Mouse (Mus musculus) testis, adult 2 months (tissue): ENCODE results near the gene Eif2ak3.

Source experiments
- CTCF ChIP-seq: fragments of 200-500 bp; IDR thresholded peaks from 2 replicates; pipeline ENCODE4 v1.5.1; 2012; ENCODE audit warnings: low read depth, mild to moderate bottlenecking, inconsistent platforms, low read length, moderate library complexity; ENCODE audit not compliant: control insufficient read depth, insufficient read depth, insufficient replicate concordance
- POLR2A ChIP-seq: fragments of 200-500 bp; IDR thresholded peaks from 2 replicates; pipeline ENCODE4 v1.6.1; 2012; ENCODE audit warnings: low read depth, mild to moderate bottlenecking, inconsistent platforms, low read length, moderate library complexity; ENCODE audit not compliant: control insufficient read depth

DNA sequence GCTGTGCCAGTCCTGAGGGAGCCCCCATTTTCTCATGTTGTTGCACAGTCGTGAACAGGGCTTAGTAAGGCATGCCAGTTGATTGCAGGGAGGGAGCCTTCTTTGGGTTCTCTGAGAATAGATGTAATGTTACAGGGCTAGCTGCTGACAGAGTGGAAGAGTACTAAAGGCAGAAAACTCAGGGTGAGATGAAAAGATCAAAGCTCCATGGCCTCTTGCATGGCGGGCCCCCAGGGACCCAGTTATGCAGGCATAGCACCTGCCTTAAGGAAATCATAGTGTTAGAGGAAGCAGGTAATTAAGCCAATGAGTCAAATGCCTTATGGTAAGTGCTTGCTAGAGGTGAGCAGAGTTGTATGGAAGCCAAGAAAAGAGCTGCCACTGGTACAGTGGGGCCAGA, 14.9 kb upstream of the Eif2ak3 start:
- no peak for TF ChIP-seq CTCF
- TF ChIP-seq POLR2A: no peak
